Mouse (Mus musculus): ENCODE measurements around the gene Myl6b. TPM values are rescaled to one million over a fixed set of nuclear protein-coding genes. Genes with fewer than 3 reads are reported as not detected.

The Myl6b gene
- total and polyA plus RNA-seq, 3 experiments: 0.39 to 3.9 (median 2.5) TPM

- no peak overlapping the region for H3K4me3 ChIP-seq (replicated peaks in 1 of 3; ENCODE audit: low read depth in 2 of 3, low read length in 2 of 3, poor library complexity in 1 of 3)
- H3K9ac ChIP-seq (ENCODE audit: insufficient read depth, low read depth): no peak overlapping the region
- no peaks in the 10 kb centered on the region for H3K9me3 ChIP-seq (replicated peaks; ENCODE audit: low read length)
- dilution Hi-C loops (cut with MboI; ENCODE audit: extremely low pct_ligation_motif_present, extremely low pct_unique_long_range_greater_than_20kb, low sequenced_read_pairs): no loop called here
- DNase-seq (ENCODE audit: extremely low read depth): no peak
- in situ Hi-C loops (cut with MboI; ENCODE audit: low pct_ligation_motif_present, low pct_unique_long_range_greater_than_20kb, low sequenced_read_pairs): no loop called here
- H3K27me3 ChIP-seq (replicated peaks): no peaks in the 10 kb centered on the region
- H3K4me1 ChIP-seq (ENCODE audit: control insufficient read depth in 1 of 2, insufficient read depth in 2 of 2): peaks cover 13 to 38% of the 10 kb centered on the region in 2 experiments
- TF ChIP-seq POLR2AphosphoS2 (IDR thresholded peaks at IDR 0.05; ENCODE audit: low read depth, low read length) (no peak), NELFE (IDR thresholded peaks at IDR 0.05; ENCODE audit: low read depth, low read length) (no peak), MXI1 (IDR thresholded peaks at IDR 0.05; ENCODE audit: low read depth, low read length) (no peak), NRF1 (IDR thresholded peaks at IDR 0.05; ENCODE audit: low read depth, low read length) (no peak), CHD2 (IDR thresholded peaks at IDR 0.05; ENCODE audit: low read length) (no peak), ZMIZ1 (IDR thresholded peaks at IDR 0.05; ENCODE audit: low read depth, low read length) (no peak), ELF1 (IDR thresholded peaks at IDR 0.05; ENCODE audit: low read depth, low read length) (no peak)
- H3K27ac ChIP-seq (ENCODE audit: insufficient read depth, low read depth): no peak overlapping the region
- peaks cover 38 to 53% of the 10 kb centered on the region in 2 experiments for H3K36me3 ChIP-seq (replicated peaks in 1 of 2; ENCODE audit: control insufficient read depth in 1 of 2, insufficient read depth in 1 of 2, low read length in 1 of 2)
- no peak overlapping the region for H3K4me2 ChIP-seq (ENCODE audit: insufficient read depth, low read depth, poor library complexity, severe bottlenecking)
- H3K79me2 ChIP-seq (replicated peaks; ENCODE audit: control insufficient read depth, extremely low read depth, insufficient read depth, poor library complexity, severe bottlenecking): peaks cover 18% of the 10 kb centered on the region
These were observed 46.4 kb upstream of the Myl6b start for GRCm38 (mm10) chr10:128544674-128545569.

- H3K4me2 ChIP-seq (ENCODE audit: insufficient read depth, low read depth, poor library complexity, severe bottlenecking): no peak overlapping the region
- no peaks in the 10 kb centered on the region for H3K27me3 ChIP-seq (replicated peaks)
- in situ Hi-C loops (cut with MboI; ENCODE audit: low pct_ligation_motif_present, low pct_unique_long_range_greater_than_20kb, low sequenced_read_pairs) (no loop called here), dilution Hi-C loops (cut with MboI; ENCODE audit: extremely low pct_ligation_motif_present, extremely low pct_unique_long_range_greater_than_20kb, low sequenced_read_pairs) (no loop called here)
- no peak overlapping the region for H3K9ac ChIP-seq (ENCODE audit: insufficient read depth, low read depth)
- no peak for DNase-seq (ENCODE audit: extremely low read depth)
- H3K79me2 ChIP-seq (replicated peaks; ENCODE audit: control insufficient read depth, extremely low read depth, insufficient read depth, poor library complexity, severe bottlenecking): peaks cover 18% of the 10 kb centered on the region
- no peaks in the 10 kb centered on the region for H3K9me3 ChIP-seq (replicated peaks; ENCODE audit: low read length)
- TF ChIP-seq ETS1 (conservative IDR thresholded peaks at IDR 0.05; ENCODE audit: low read depth, low read length) (no peak), ZKSCAN1 (IDR thresholded peaks at IDR 0.05; ENCODE audit: borderline replicate concordance, low read depth, low read length) (no peak), RCOR1 (conservative IDR thresholded peaks at IDR 0.05; ENCODE audit: low read depth, low read length) (no peak), PAX5 (IDR thresholded peaks at IDR 0.05; ENCODE audit: low read length) (no peak), GABPA (IDR thresholded peaks at IDR 0.05; ENCODE audit: insufficient replicate concordance, low read depth, low read length) (no peak), TCF12 (IDR thresholded peaks at IDR 0.05; ENCODE audit: low read depth, low read length) (no peak), IRF4 (IDR thresholded peaks at IDR 0.05; ENCODE audit: low read depth, low read length) (no peak), NELFE (IDR thresholded peaks at IDR 0.05; ENCODE audit: low read depth, low read length) (no peak), POLR2A (IDR thresholded peaks at IDR 0.05; ENCODE audit: low read depth, low read length) (no peak), CHD2 (IDR thresholded peaks at IDR 0.05; ENCODE audit: low read length) (no peak), MXI1 (IDR thresholded peaks at IDR 0.05; ENCODE audit: low read depth, low read length) (no peak), CTCF (conservative IDR thresholded peaks at IDR 0.05 in 1 of 2, IDR thresholded peaks at IDR 0.05 in 1 of 2; ENCODE audit: low read depth in 2 of 2, low read length in 2 of 2) (no peak), NRF1 (IDR thresholded peaks at IDR 0.05; ENCODE audit: low read depth, low read length) (no peak), MAZ (IDR thresholded peaks at IDR 0.05; ENCODE audit: low read depth, low read length) (no peak), ZMIZ1 (IDR thresholded peaks at IDR 0.05; ENCODE audit: low read depth, low read length) (no peak), SIN3A (IDR thresholded peaks at IDR 0.05; ENCODE audit: low read length) (no peak), MAFK (IDR thresholded peaks at IDR 0.05; ENCODE audit: insufficient replicate concordance, low read length) (no peak)
- peaks cover 38 to 53% of the 10 kb centered on the region in 2 experiments for H3K36me3 ChIP-seq (replicated peaks in 1 of 2; ENCODE audit: control insufficient read depth in 1 of 2, insufficient read depth in 1 of 2, low read length in 1 of 2)
- no peak overlapping the region for H3K4me3 ChIP-seq (replicated peaks in 1 of 3; ENCODE audit: low read depth in 2 of 3, low read length in 2 of 3, poor library complexity in 1 of 3)
- H3K4me1 ChIP-seq (ENCODE audit: control insufficient read depth in 1 of 2, insufficient read depth in 2 of 2): peaks cover 10 to 33% of the 10 kb centered on the region in 2 experiments; a peak in 3 of 4 replicates
- H3K27ac ChIP-seq (ENCODE audit: insufficient read depth, low read depth): no peak overlapping the region
These were observed 45.7 kb upstream of the Myl6b start for GRCm38 (mm10) chr10:128544151-128544657.

Data from CH12.LX (cell line).